Mouse (Mus musculus): ENCODE results near the gene Spaca4. TPM values are rescaled to one million over a fixed set of nuclear protein-coding genes. Genes with fewer than 3 reads are reported as not detected.

Gene Spaca4
- not detected for total RNA-seq (2018; cell fraction: chromatin; rRNA removed)
- not detected for total RNA-seq (2018; cell fraction: cytosol; rRNA removed)
- total RNA-seq (2018; cell fraction: nucleus; rRNA removed) = not detected
- not detected in 3 replicates for polyA plus RNA-seq (2018)

DNA sequence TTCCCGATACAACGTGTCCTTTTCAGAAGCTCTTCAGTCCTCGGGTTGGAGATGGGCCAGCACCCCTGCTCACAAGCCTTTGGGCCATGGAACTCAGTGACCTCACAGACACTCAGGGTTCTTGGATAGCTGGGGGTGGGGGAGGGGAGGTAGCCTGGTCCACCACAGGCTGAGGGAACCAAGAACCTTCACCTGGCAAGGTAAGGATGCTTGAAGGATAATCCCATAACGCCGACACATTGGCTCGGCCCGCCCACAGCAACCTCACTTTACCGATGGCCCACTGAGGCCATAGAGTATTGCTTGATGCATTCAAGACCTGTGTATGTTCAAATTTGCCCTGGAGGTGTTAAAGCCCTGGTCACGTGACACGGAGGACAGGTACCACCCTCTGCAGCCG lies at the start of gene Spaca4:
Gene Spaca4, minus strand, starts transcription at position 101 of the 400 bp plus-strand sequence.
- Histone ChIP-seq H3K27ac (no peak within 1 kb of the TSS), H3K36me3 (ENCODE audit: inconsistent target) (no peaks in the 10 kb centered on the region; the same call in 1 of the 2 replicates), H3K79me2 (ENCODE audit: inconsistent target) (no peaks in the 10 kb centered on the region), H3K4me3 (ENCODE audit: inconsistent target) (no peak within 1 kb of the TSS)
- WGBS (ENCODE audit: missing documents) = 93% methylated on average over 11 of the region's 11 CpGs

DNA sequence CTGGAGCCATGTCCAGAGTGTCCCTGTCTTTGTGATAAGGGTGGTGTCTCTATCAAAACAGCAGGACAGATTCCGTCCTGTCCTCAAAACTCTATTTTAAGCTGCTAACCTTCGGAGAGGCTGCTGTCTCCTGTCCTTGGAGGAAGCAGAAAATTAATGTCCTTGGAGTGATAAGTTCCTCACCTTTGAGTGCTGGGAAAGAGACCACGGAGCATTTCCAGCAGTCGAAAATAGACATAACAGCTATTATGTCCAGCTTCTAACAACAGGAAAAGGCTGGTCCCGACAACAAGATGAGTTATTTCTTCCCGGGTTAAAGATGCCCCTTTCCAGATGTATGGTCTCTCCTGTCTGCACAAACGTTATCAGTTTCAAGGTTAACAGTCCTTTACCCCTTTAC lies 49.6 kb upstream of the Spaca4 start:
- Histone ChIP-seq H3K36me3 (ENCODE audit: inconsistent target) (no peaks in the 10 kb centered on the region), H3K79me2 (ENCODE audit: inconsistent target) (no peaks in the 10 kb centered on the region), H3K27ac (no peak overlapping the region), H3K4me3 (ENCODE audit: inconsistent target) (no peak overlapping the region)
- WGBS (ENCODE audit: missing documents) = 86% methylated on average over 7 of the region's 7 CpGs

DNA sequence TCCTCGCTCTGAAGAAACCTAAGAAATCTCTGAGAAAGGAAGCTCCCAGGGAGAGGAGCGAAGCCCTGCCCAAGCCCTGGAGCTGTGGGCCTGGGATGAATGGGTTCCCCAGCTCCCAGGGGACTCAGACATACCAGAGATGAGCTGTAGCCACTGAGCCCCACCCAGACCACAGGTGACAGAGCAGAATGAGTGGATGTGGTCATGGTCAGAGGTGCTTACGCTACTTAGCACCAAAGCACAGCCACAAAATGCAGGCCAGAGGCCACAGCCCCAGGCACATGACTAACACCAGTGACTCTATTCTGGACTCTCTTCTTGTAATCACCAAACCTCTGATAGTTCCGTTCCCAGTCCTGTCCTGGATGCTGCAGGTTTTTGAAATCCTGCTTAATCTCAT lies 45.5 kb upstream of the Spaca4 start:
- Histone ChIP-seq H3K36me3 (ENCODE audit: inconsistent target) (no peaks in the 10 kb centered on the region), H3K4me3 (ENCODE audit: inconsistent target) (no peak overlapping the region), H3K79me2 (ENCODE audit: inconsistent target) (no peaks in the 10 kb centered on the region), H3K27ac (no peak overlapping the region)
- WGBS (ENCODE audit: missing documents) = 51% methylated on average over 4 of the region's 4 CpGs

DNA sequence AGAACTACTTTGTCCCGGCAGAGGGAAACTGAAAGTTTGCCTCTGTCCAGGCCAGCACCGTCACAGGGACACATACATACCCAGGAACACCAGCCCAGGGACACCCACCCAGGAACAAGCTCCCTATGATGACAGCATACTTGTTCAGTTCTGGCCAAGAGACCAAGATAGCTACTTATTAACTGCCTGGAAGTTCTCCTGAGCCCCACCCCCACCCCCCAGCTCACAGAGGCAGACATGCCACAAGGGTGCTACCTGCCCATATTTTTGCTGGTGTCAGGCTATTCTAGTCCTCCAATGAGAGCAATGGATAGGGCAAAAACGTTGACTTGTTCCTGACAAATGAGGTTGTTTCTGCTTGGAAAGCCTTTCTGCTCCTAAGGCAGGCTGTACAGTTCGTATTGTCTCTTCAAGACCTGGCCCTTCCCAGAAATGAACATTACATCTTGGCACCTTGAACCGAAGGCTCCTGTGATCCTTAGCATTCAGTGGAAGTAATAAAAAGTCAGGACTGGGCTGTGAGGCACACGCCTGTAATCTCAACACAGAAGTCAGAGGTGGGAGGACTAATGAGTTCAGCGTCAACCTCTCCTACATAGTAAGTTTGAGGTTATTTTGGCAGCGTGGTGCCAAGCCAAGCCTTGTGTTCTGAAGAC lies 44.9 kb upstream of the Spaca4 start:
- H3K79me2 ChIP-seq (ENCODE audit: inconsistent target) = no peaks in the 10 kb centered on the region
- no peak overlapping the region for H3K27ac ChIP-seq
- 83% methylated on average over 8 of the region's 8 CpGs for WGBS (ENCODE audit: missing documents)
- no peak overlapping the region for H3K4me3 ChIP-seq (ENCODE audit: inconsistent target)
- no peaks in the 10 kb centered on the region for H3K36me3 ChIP-seq (ENCODE audit: inconsistent target)

DNA sequence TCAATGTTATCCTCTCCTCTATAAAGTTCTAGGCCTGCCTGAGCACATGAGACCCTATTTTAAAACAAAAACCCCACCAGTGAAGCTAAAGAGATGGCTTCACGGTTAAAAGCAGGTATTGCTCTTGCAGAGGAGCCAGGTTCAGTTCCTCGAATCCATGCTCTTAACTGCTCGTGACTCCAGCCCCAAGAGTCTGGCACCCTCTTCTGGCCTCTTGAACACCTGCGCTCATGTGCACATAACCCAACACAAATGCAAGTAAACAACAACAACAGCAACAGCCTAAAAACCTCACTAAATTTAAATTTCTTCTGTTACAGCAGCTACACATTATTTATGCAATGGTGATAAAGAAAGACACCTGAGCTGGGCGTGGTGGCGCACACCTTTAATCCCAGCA lies 41.9 kb upstream of the Spaca4 start:
- Histone ChIP-seq H3K27ac (no peak overlapping the region), H3K36me3 (ENCODE audit: inconsistent target) (no peaks in the 10 kb centered on the region), H3K4me3 (ENCODE audit: inconsistent target) (no peak overlapping the region), H3K79me2 (ENCODE audit: inconsistent target) (no peaks in the 10 kb centered on the region)
- 95% methylated on average over 6 of the region's 6 CpGs for WGBS (ENCODE audit: missing documents)

DNA sequence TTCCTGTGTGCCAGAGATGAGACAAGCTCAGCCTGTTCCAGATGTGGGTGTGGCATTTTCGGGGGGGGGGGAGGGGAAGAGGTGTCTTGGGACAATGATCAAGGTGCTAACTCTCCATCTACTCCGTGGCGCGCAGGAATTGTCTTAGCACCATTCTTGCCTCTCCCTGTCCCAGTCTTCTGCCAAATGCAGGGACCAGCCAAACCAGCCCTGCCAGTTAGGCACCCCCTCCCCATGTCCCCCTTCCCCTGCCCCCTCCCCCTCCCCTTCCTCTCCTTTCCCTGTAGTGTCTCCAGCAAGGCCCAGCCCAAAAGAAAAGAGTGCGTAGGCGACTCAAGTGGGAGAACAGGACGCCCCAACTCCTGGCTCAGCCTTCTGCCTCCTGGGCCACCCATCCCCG lies 41.2 kb upstream of the Spaca4 start:
- H3K79me2 ChIP-seq (ENCODE audit: inconsistent target) = no peaks in the 10 kb centered on the region
- H3K4me3 ChIP-seq (ENCODE audit: inconsistent target) = no peak overlapping the region
- 73% methylated on average over 5 of the region's 8 CpGs for WGBS (ENCODE audit: missing documents)
- no peak overlapping the region for H3K27ac ChIP-seq
- H3K36me3 ChIP-seq (ENCODE audit: inconsistent target) = no peaks in the 10 kb centered on the region

DNA sequence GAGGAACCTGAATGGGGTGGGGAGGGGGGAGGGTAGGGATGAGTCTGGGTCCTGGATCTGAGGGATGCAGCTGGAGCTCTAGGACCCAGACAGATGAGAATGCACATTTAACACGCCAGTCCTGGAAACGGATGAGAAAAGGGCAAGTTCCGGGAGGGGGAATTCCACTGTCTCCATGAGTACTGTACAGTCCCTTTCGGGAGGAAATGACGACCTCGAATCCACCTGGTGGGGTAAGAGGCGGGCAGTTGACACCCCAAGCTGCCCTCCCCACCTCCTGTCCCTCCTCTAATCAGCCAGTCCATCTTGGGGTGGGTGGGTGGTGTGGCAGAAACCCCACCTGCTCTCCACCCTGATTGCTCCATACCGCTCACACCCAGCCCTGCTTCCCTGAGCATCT lies 40.4 kb upstream of the Spaca4 start:
- WGBS (ENCODE audit: missing documents) = 61% methylated on average over 8 of the region's 8 CpGs
- Histone ChIP-seq H3K79me2 (ENCODE audit: inconsistent target) (no peaks in the 10 kb centered on the region), H3K36me3 (ENCODE audit: inconsistent target) (no peaks in the 10 kb centered on the region), H3K27ac (no peak overlapping the region), H3K4me3 (ENCODE audit: inconsistent target) (no peak overlapping the region)

DNA sequence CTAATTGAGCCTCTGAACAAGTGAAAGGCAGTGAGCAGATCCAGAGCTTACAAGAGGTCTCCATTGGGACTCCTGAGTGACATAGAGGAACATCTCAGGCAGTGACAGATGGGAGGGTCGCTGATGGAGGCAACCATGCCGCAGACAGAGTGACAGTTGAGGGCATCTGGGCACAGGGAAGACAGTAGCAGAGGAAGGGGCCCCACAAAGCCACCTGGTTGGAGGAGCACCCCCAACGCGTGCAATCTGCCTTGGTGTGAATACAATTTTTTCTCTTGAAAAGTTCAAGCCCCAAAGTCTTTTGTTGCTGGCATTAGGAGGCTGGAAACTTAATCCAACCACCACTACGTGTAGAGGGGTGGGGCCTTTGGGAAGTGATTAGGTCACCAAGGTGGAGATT lies 34.5 kb upstream of the Spaca4 start:
- no peak overlapping the region for H3K4me3 ChIP-seq (ENCODE audit: inconsistent target)
- 76% methylated on average over 5 of the region's 5 CpGs for WGBS (ENCODE audit: missing documents)
- no peaks in the 10 kb centered on the region for H3K79me2 ChIP-seq (ENCODE audit: inconsistent target)
- no peaks in the 10 kb centered on the region for H3K36me3 ChIP-seq (ENCODE audit: inconsistent target)
- no peak overlapping the region for H3K27ac ChIP-seq

DNA sequence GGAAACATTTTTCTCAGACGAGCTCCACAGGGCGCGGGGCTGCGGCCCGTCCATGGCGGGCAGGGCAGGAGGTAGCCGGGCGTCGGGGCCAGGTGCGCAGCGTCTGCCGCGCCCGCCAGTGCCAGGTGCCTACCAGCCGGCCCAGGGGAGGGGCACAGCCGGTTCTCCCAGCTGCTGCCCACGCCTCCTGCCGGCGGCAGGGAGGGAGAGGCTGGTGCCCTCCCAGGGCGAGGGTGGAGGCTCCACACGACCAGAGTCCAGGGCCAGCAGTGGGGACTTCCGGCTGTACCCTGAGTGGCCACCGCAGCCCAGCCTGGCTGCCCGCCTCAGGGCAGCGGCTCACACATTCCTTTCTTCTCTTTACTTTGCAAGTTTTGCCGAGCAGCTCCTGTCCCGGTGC lies 33.8 kb upstream of the Spaca4 start:
- H3K79me2 ChIP-seq (ENCODE audit: inconsistent target) = no peaks in the 10 kb centered on the region
- no peak overlapping the region for H3K4me3 ChIP-seq (ENCODE audit: inconsistent target)
- no peak overlapping the region for H3K27ac ChIP-seq
- no peaks in the 10 kb centered on the region for H3K36me3 ChIP-seq (ENCODE audit: inconsistent target)
- 34% methylated on average over 25 of the region's 27 CpGs for WGBS (ENCODE audit: missing documents)

DNA sequence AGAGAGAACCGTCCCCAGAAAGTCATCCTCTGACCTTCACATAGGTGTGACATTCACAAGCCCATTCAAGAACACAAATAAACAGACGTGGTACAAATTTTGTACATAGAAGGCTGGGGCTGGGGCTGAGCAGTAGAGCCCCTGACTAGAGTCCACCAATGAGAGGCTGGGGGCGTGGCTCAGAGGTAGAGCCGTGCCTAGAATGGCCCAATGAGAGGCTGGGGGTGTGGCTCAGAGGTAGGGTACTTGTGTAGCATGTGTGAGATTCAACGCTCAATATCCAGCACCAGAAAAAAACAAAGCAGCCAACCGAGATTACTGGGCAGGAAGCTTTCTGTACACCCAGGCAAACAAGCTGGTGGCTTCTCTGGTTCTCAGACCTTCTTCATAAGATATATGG lies 30.1 kb upstream of the Spaca4 start:
- no peak overlapping the region for H3K4me3 ChIP-seq (ENCODE audit: inconsistent target)
- 96% methylated on average over 6 of the region's 6 CpGs for WGBS (ENCODE audit: missing documents)
- no peaks in the 10 kb centered on the region for H3K36me3 ChIP-seq (ENCODE audit: inconsistent target)
- H3K27ac ChIP-seq = no peak overlapping the region
- H3K79me2 ChIP-seq (ENCODE audit: inconsistent target) = no peaks in the 10 kb centered on the region

DNA sequence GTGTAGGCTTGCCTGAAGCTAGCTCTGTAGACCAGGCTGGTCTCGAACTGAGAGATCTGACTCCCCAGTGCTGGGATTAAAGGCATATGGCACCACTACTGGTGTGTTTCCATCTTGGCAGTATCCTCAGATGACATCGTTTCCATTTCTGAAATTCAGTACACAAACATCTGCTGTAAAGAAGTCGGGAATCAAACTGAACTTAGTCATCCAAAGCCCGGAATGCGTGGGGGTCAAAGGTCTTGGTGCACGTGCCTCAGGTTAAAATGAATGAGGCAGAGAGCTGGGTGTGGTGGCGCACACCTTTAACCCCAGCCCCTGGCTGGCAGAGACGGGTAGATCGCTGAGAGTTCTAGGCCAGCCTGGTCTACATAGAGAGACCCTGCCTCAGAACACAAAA lies 24.5 kb upstream of the Spaca4 start:
- 95% methylated on average over 9 of the region's 9 CpGs for WGBS (ENCODE audit: missing documents)

DNA sequence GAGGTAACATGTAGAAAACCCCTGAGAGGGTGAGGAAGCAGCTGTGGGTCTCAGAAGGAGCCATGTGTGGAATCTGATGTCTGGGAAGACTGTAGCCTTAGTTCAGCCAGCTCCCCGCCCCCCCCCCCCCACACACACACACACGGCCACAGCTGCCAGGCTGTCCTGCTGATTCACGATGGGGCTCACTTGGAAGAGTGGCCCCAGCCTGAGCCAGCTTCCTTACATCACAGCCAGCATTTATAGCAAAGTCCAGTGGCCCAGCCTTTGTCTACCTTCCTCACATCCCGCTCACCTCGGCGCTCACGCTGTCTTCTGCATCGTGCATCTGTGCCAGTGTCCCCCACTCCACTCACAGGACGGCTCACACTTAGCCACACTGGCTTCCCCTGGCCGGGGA lies 23.8 kb upstream of the Spaca4 start:
- H3K4me3 ChIP-seq (ENCODE audit: inconsistent target) = no peak overlapping the region
- 41% methylated on average over 10 of the region's 10 CpGs for WGBS (ENCODE audit: missing documents)
- no peak overlapping the region for H3K27ac ChIP-seq
- no peaks in the 10 kb centered on the region for H3K36me3 ChIP-seq (ENCODE audit: inconsistent target)
- H3K79me2 ChIP-seq (ENCODE audit: inconsistent target) = no peaks in the 10 kb centered on the region

More for the DNA sequence above, 24.5 kb upstream of the Spaca4 start:
- Histone ChIP-seq H3K4me3 (ENCODE audit: inconsistent target) (no peak overlapping the region), H3K27ac (no peak overlapping the region), H3K79me2 (ENCODE audit: inconsistent target) (no peaks in the 10 kb centered on the region), H3K36me3 (ENCODE audit: inconsistent target) (no peaks in the 10 kb centered on the region)

DNA sequence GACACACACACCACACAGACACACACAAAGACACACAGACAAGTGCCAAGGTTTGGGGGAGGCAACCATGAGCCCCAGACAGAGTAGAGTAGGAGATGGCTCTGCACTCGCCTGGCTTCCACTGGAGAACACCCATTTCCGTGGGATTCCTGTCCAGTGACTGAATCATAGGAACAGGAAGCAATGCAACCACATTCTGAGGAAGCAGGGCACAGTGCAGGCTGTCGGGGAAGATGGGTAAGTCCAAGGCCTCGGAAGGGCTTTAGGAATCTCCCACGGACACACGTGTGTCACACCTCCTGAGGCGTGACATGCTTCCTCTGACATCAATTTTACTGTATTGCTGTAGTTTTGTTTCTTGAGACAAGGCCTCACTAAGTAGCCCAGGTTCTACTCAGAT lies 22.5 kb upstream of the Spaca4 start:
- no peaks in the 10 kb centered on the region for H3K36me3 ChIP-seq (ENCODE audit: inconsistent target)
- no peak overlapping the region for H3K4me3 ChIP-seq (ENCODE audit: inconsistent target)
- no peaks in the 10 kb centered on the region for H3K79me2 ChIP-seq (ENCODE audit: inconsistent target)
- no peak overlapping the region for H3K27ac ChIP-seq
- 62% methylated on average over 7 of the region's 7 CpGs for WGBS (ENCODE audit: missing documents)

DNA sequence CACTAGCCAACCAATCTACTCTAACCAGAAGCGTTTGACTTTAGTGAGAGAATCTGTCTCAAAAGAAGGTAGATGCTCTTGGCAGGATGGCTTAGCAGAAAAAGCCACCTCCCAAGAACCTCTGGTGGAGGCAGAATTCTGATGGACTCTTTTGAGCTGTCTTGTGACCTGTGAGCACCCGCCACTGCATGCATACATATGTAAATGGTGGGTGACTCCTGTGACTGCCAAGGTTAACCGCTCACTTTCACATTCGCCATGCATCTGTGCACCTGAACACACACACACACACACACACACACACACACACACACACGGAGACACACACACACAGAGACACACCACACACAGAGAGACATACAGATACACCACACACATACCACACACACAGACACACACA lies 21.8 kb upstream of the Spaca4 start:
- Histone ChIP-seq H3K27ac (no peak overlapping the region), H3K79me2 (ENCODE audit: inconsistent target) (no peaks in the 10 kb centered on the region), H3K4me3 (ENCODE audit: inconsistent target) (no peak overlapping the region), H3K36me3 (ENCODE audit: inconsistent target) (no peaks in the 10 kb centered on the region)
- 98% methylated on average over 5 of the region's 5 CpGs for WGBS (ENCODE audit: missing documents)

DNA sequence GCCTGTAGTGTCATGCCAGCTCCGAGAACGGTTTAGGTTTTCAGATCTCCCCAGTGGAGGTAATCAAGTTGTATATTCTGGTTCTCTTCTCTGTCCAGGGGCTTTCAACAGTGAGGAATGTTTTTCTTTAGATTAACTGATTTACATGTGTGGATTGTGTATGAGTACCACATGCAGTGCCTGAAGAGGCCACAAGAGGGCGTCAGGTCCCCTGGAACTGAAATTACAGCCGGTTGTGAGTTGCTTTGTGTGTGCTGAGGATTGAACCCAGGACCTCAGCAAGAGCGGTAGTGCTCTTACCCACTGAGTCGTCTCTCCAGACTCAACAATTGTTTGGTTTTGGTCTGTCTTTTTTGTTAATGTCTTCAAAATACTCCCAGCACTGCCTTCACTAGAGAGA lies 20.9 kb upstream of the Spaca4 start:
- 91% methylated on average over 6 of the region's 6 CpGs for WGBS (ENCODE audit: missing documents)
- no peaks in the 10 kb centered on the region for H3K36me3 ChIP-seq (ENCODE audit: inconsistent target)
- H3K79me2 ChIP-seq (ENCODE audit: inconsistent target) = no peaks in the 10 kb centered on the region
- no peak overlapping the region for H3K4me3 ChIP-seq (ENCODE audit: inconsistent target)
- no peak overlapping the region for H3K27ac ChIP-seq

DNA sequence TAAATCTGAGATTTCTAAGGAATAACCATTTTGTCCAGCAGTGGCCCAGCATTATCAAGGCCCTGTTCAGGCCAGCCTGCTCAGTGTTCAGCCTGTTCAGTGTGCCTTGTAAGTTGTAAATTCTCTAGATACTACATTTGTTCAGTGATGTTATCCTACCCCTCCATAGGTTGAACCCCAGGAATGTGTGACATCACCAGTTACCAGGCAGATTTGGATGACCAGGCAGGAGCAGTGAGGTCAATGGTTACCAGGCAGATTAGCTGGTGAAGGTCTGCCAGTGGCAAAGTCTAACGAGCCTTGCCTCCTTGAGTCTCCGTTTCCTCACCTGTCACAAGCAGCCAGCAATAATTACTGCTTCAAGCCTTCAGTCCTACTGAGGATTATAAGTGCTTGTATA lies 18.8 kb upstream of the Spaca4 start:
- WGBS (ENCODE audit: missing documents) = 33% methylated on average over 2 of the region's 2 CpGs
- H3K36me3 ChIP-seq (ENCODE audit: inconsistent target) = no peaks in the 10 kb centered on the region
- no peaks in the 10 kb centered on the region for H3K79me2 ChIP-seq (ENCODE audit: inconsistent target)
- no peak overlapping the region for H3K27ac ChIP-seq
- H3K4me3 ChIP-seq (ENCODE audit: inconsistent target) = no peak overlapping the region
